ENCODE assay signal across 8 mouse cellular contexts in the genomic region with DNA sequence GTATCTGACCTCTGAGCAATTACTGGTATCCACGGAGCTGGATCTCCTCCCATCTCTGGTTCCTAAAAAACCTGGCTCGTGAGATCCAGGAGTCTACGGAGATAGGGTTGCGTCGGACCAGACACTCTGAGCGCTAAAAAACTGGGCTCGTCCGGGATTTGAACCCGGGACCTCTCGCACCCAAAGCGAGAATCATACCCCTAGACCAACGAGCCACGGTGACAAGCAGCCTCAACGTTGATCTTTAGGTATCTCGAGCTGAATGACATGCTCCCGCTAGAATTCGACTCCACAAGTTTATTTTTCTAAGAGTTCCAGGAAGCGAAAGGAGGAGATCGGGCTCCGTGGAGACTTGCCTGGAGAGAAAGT. TPM values are rescaled to one million over a fixed set of nuclear protein-coding genes. Genes with fewer than 3 reads are reported as not detected.
DNase-seq lines count a peak whose midpoint lies in the region; ATAC-seq and TF ChIP-seq lines count a peak whose summit lies in the region.

No protein-coding gene starts in this region.

- 1% methylated on average over 20 of the region's 20 CpGs for WGBS in embryonic facial prominence, embryonic 14.5 days
- under 1% methylated on average over 20 of the region's 20 CpGs for WGBS in heart, embryonic 10.5 days
- WGBS in liver, embryonic 15.5 days (ENCODE audit: insufficient replicate concordance): under 1% methylated on average over 20 of the region's 20 CpGs
- WGBS in stomach, postnatal 0 days: under 1% methylated on average over 20 of the region's 20 CpGs

- no peak for TF ChIP-seq CTCF in stomach, postnatal 0 days (IDR thresholded peaks at IDR 0.05; ENCODE audit: low read depth)

- H3K27me3 ChIP-seq in embryonic facial prominence, embryonic 14.5 days (replicated peaks; ENCODE audit: control insufficient read depth, insufficient read depth, low read length): peaks cover 10% of the 10 kb centered on the region; the same call in 1 of the 2 replicates
- H3K27me3 ChIP-seq in heart, embryonic 10.5 days (ENCODE audit: insufficient read depth, poor library complexity, severe bottlenecking): no peaks in the 10 kb centered on the region
- H3K27me3 ChIP-seq in liver, embryonic 15.5 days: peaks cover 5% of the 10 kb centered on the region; the same call in 1 of the 2 replicates
- H3K27me3 ChIP-seq in stomach, postnatal 0 days (ENCODE audit: control insufficient read depth, insufficient read depth, low read length): no peaks in the 10 kb centered on the region

- H3K9ac ChIP-seq in embryonic facial prominence, embryonic 14.5 days (ENCODE audit: low read depth, low read length): peak overlapping the region; percentile 78
- peak overlapping the region; percentile 65 for H3K9ac ChIP-seq in liver, embryonic 15.5 days
- H3K9ac ChIP-seq in stomach, postnatal 0 days (ENCODE audit: low read length): peak overlapping the region; percentile 86

- DNase-seq in CD4-positive helper T cell, adult 2 months (ENCODE audit: low read depth, low spot score): peak; percentile 83
- peak; percentile 79 for DNase-seq in adrenal gland, postnatal 14 days
- DNase-seq in embryonic facial prominence, embryonic 14.5 days (ENCODE audit: low spot score): peak; percentile 82
- DNase-seq in heart, embryonic 10.5 days (ENCODE audit: low spot score): peak; percentile 93
- peak; percentile 80 for DNase-seq in kidney, postnatal 10 days
- DNase-seq in neural tube, embryonic 10.5 days (ENCODE audit: extremely low spot score, low spot score): peak; percentile 93
- DNase-seq in stomach, postnatal 0 days (ENCODE audit: low spot score): peak; percentile 84

- no peaks in the 10 kb centered on the region for H3K36me3 ChIP-seq in embryonic facial prominence, embryonic 14.5 days (ENCODE audit: control insufficient read depth, insufficient read depth, low read length)
- H3K36me3 ChIP-seq in heart, embryonic 10.5 days: no peaks in the 10 kb centered on the region
- no peaks in the 10 kb centered on the region for H3K36me3 ChIP-seq in liver, embryonic 15.5 days (replicated peaks)
- no peaks in the 10 kb centered on the region for H3K36me3 ChIP-seq in stomach, postnatal 0 days (ENCODE audit: control insufficient read depth, insufficient read depth, low read length)

- peaks cover 12% of the 10 kb centered on the region for H3K4me1 ChIP-seq in embryonic facial prominence, embryonic 14.5 days (ENCODE audit: control insufficient read depth, insufficient read depth, low read length)
- H3K4me1 ChIP-seq in heart, embryonic 10.5 days: peaks cover 17% of the 10 kb centered on the region
- H3K4me1 ChIP-seq in liver, embryonic 15.5 days (replicated peaks): peaks cover 48% of the 10 kb centered on the region
- H3K4me1 ChIP-seq in stomach, postnatal 0 days (replicated peaks; ENCODE audit: control insufficient read depth, insufficient read depth): no peaks in the 10 kb centered on the region; the same call in 1 of the 2 replicates

- H3K27ac ChIP-seq in embryonic facial prominence, embryonic 14.5 days (replicated peaks; ENCODE audit: low read depth, low read length): peak overlapping the region; percentile 84
- peak overlapping the region; percentile 84 for H3K27ac ChIP-seq in heart, embryonic 10.5 days
- H3K27ac ChIP-seq in liver, embryonic 15.5 days (replicated peaks): peak overlapping the region; percentile 73
- peak overlapping the region; percentile 91 for H3K27ac ChIP-seq in stomach, postnatal 0 days (replicated peaks)

- no peaks in the 10 kb centered on the region for H3K9me3 ChIP-seq in embryonic facial prominence, embryonic 14.5 days (ENCODE audit: control insufficient read depth, low read length)
- no peaks in the 10 kb centered on the region for H3K9me3 ChIP-seq in heart, embryonic 10.5 days
- H3K9me3 ChIP-seq in liver, embryonic 15.5 days (replicated peaks): no peaks in the 10 kb centered on the region
- H3K9me3 ChIP-seq in stomach, postnatal 0 days (ENCODE audit: control insufficient read depth, low read length): no peaks in the 10 kb centered on the region

- H3K4me3 ChIP-seq in embryonic facial prominence, embryonic 14.5 days (ENCODE audit: low read depth, low read length): peak overlapping the region; percentile 78
- peak overlapping the region; percentile 84 for H3K4me3 ChIP-seq in heart, embryonic 10.5 days
- peak overlapping the region; percentile 67 for H3K4me3 ChIP-seq in liver, embryonic 15.5 days (replicated peaks)
- peak overlapping the region; percentile 86 for H3K4me3 ChIP-seq in stomach, postnatal 0 days (ENCODE audit: low read depth, low read length)

- peak overlapping the region; percentile 53 for H3K4me2 ChIP-seq in embryonic facial prominence, embryonic 14.5 days (ENCODE audit: low read depth, low read length)
- H3K4me2 ChIP-seq in liver, embryonic 15.5 days: peak overlapping the region; percentile 69
- H3K4me2 ChIP-seq in stomach, postnatal 0 days (replicated peaks; ENCODE audit: low read depth): peak overlapping the region; percentile 60

- ATAC-seq in embryonic facial prominence, embryonic 14.5 days (ENCODE audit: low read depth): peak; percentile 53; the same call in 1 of the 2 replicates
- peak; percentile 55 for ATAC-seq in liver, embryonic 15.5 days (ENCODE audit: insufficient read depth)
- peak; percentile 33 for ATAC-seq in stomach, postnatal 0 days (ENCODE audit: low FRiP score, low TSS enrichment)

- TF ChIP-seq EP300 in stomach, postnatal 0 days (optimal IDR thresholded peaks at IDR 0.05): no peak

RNA-seq across cellular contexts. Expression of a gene that starts 17.7 kb away (rescaled TPM):
- 9.2 and 9.9 TPM in 2 replicates for total RNA-seq in adrenal gland, postnatal 14 days (2021)
- polyA plus RNA-seq in embryonic facial prominence, embryonic 14.5 days (2014; fragmentation: Nextera tagmentation; extraction: Ambion mirVana): 17.7 and 18.2 TPM in 2 replicates
- polyA plus RNA-seq in heart, embryonic 10.5 days (2016; fragmentation: Nextera tagmentation; extraction: Ambion mirVana): 19.5 and 23.0 TPM in 2 replicates
- polyA plus RNA-seq in liver, embryonic 15.5 days (2015; fragmentation: Nextera tagmentation; extraction: Ambion mirVana): 5.3 and 5.5 TPM in 2 replicates
- polyA plus RNA-seq in stomach, postnatal 0 days (2015; fragmentation: Nextera tagmentation; extraction: Ambion mirVana): 8.9 and 9.2 TPM in 2 replicates

RNA-seq across cellular contexts. Expression of a gene that starts 53.0 kb away (rescaled TPM):
- 8.5 and 14.6 TPM in 2 replicates for total RNA-seq in adrenal gland, postnatal 14 days (2021)
- polyA plus RNA-seq in embryonic facial prominence, embryonic 14.5 days (2014; fragmentation: Nextera tagmentation; extraction: Ambion mirVana): 11.6 and 11.7 TPM in 2 replicates
- polyA plus RNA-seq in heart, embryonic 10.5 days (2016; fragmentation: Nextera tagmentation; extraction: Ambion mirVana): 12.0 and 15.4 TPM in 2 replicates
- 1.3 and 1.8 TPM in 2 replicates for polyA plus RNA-seq in liver, embryonic 15.5 days (2015; fragmentation: Nextera tagmentation; extraction: Ambion mirVana)
- 4.0 and 5.7 TPM in 2 replicates for polyA plus RNA-seq in stomach, postnatal 0 days (2015; fragmentation: Nextera tagmentation; extraction: Ambion mirVana)

RNA-seq across cellular contexts. Expression of a gene that starts 54.3 kb away (rescaled TPM):
- total RNA-seq in adrenal gland, postnatal 14 days (2021): not detected in 2 replicates
- 0.14 TPM in 1 of 2 replicates, not detected in the other for polyA plus RNA-seq in embryonic facial prominence, embryonic 14.5 days (2014; fragmentation: Nextera tagmentation; extraction: Ambion mirVana)
- polyA plus RNA-seq in heart, embryonic 10.5 days (2016; fragmentation: Nextera tagmentation; extraction: Ambion mirVana): 0.10 and 0.21 TPM in 2 replicates
- 0.16 TPM in 1 of 2 replicates, not detected in the other for polyA plus RNA-seq in liver, embryonic 15.5 days (2015; fragmentation: Nextera tagmentation; extraction: Ambion mirVana)
- 0.05 TPM in 1 of 2 replicates, not detected in the other for polyA plus RNA-seq in stomach, postnatal 0 days (2015; fragmentation: Nextera tagmentation; extraction: Ambion mirVana)

Comparison
In these comparisons a context has a peak if more than half of its experiments do, and no peak if none do; other contexts are left out.
1. Peak in every context shown above with its lines: DNase-seq, ATAC-seq, H3K4me3 ChIP-seq and H3K27ac ChIP-seq.